Mouse (Mus musculus) limb, embryonic 15.5 days (tissue): ENCODE results near the gene Cactin. TPM values are rescaled to one million over a fixed set of nuclear protein-coding genes. Genes with fewer than 3 reads are reported as not detected.

ENCODE experiments used
- ATAC-seq: fragments of 200-750 bp; cut with Nextera tagmentation; 2 replicates; pipeline ENCODE4 v1.8.0; 2017; ENCODE audit warnings: low read depth, moderate TSS enrichment; ENCODE audit not compliant: insufficient number of reproducible peaks, low FRiP score, low TSS enrichment
- H3K27ac ChIP-seq: fragments of 300-500 bp; sonication (generic); 2 replicates; pipeline ENCODE4 v1.5.1; 2015; ENCODE audit warnings: moderate library complexity, mild to moderate bottlenecking, inconsistent platforms
- H3K27me3 ChIP-seq: fragments of 300-500 bp; sonication (generic); 2 replicates; pipeline ENCODE4 v1.6.1; 2015; ENCODE audit warnings: inconsistent platforms
- H3K36me3 ChIP-seq: fragments of 300-500 bp; sonication (generic); 2 replicates; pipeline ENCODE4 v1.6.1; 2015; ENCODE audit warnings: inconsistent platforms
- H3K4me1 ChIP-seq: fragments of 300-500 bp; sonication (generic); 2 replicates; pipeline ENCODE4 v1.6.1; 2015; ENCODE audit warnings: inconsistent platforms
- H3K4me2 ChIP-seq: fragments of 300-500 bp; sonication (generic); 2 replicates; pipeline ENCODE4 v1.6.1; 2015; ENCODE audit warnings: mild to moderate bottlenecking, inconsistent platforms
- H3K4me3 ChIP-seq: fragments of 300-500 bp; sonication (generic); 2 replicates; pipeline ENCODE4 v1.5.1; 2015; ENCODE audit warnings: mild to moderate bottlenecking, inconsistent platforms
- H3K9ac ChIP-seq: fragments of 300-500 bp; sonication (generic); 2 replicates; pipeline ENCODE4 v1.6.1; 2015; ENCODE audit warnings: inconsistent platforms
- H3K9me3 ChIP-seq: fragments of 300-500 bp; sonication (generic); 2 replicates; pipeline ENCODE4 v1.6.1; 2016; ENCODE audit warnings: inconsistent platforms
- WGBS: fragments of 180-500 bp; shearing (Covaris S2); methylation state at CpG from one replicate; pipeline ENCODE4 v1.1.7; 2015; 5-methylcytosine and 5-hydroxymethylcytosine counted together
- polyA plus RNA-seq: library from polyadenylated mRNA; unstranded; fragments of >200 nt; fragmentation: Nextera tagmentation; extraction: Ambion mirVana; gene quantifications from 2 replicates; pipeline ENCODE4 v1.2.1, GENCODE M21; 2015

Gene Cactin
- polyA plus RNA-seq, 1 experiment from 2014 or later: 37.3 TPM

GRCm38 (mm10) chr10:81289278-81289677, 31.6 kb upstream of the Cactin start:
- 2% methylated on average over 7 of the region's 7 CpGs for WGBS
- Histone ChIP-seq H3K9ac (no peak overlapping the region), H3K4me2 (no peak overlapping the region), H3K27ac (no peak overlapping the region), H3K36me3 (no peaks in the 10 kb centered on the region), H3K27me3 (peaks cover 46% of the 10 kb centered on the region), H3K4me3 (no peak overlapping the region), H3K4me1 (peaks cover 47% of the 10 kb centered on the region), H3K9me3 (no peaks in the 10 kb centered on the region)
- ATAC-seq: no peak

GRCm38 (mm10) chr10:81289811-81290210, 31.1 kb upstream of the Cactin start:
- Histone ChIP-seq H3K4me3 (no peak overlapping the region), H3K9ac (no peak overlapping the region), H3K27ac (no peak overlapping the region), H3K4me2 (no peak overlapping the region), H3K9me3 (no peaks in the 10 kb centered on the region), H3K4me1 (peaks cover 51% of the 10 kb centered on the region), H3K27me3 (peaks cover 41% of the 10 kb centered on the region), H3K36me3 (no peaks in the 10 kb centered on the region)
- 60% methylated on average over 14 of the region's 14 CpGs for WGBS
- no peak for ATAC-seq

- H3K4me1 ChIP-seq: peaks cover 49% of the 10 kb centered on the region
- H3K36me3 ChIP-seq: peaks cover 4% of the 10 kb centered on the region; the same call in 1 of the 2 replicates
- no peaks in the 10 kb centered on the region for H3K9me3 ChIP-seq
- no peak overlapping the region for H3K9ac ChIP-seq
- H3K27me3 ChIP-seq: peaks cover 32% of the 10 kb centered on the region
- no peak for ATAC-seq
- H3K4me3 ChIP-seq: peak overlapping the region; percentile 18
- 13% methylated on average over 24 of the region's 24 CpGs for WGBS
- H3K4me2 ChIP-seq: 0 out of 2 replicates have a peak overlapping the region, but pooled peaks have one; percentile 10
- H3K27ac ChIP-seq: peak overlapping the region; percentile 50; the same call in 1 of the 2 replicates
Observed at GRCm38 (mm10) chr10:81290698-81291460, 30.0 kb upstream of the Cactin start.

- peak within 1 kb of the TSS; percentile 10; the same call in 1 of the 2 replicates for H3K4me2 ChIP-seq
- no peak within 1 kb of the TSS for H3K9ac ChIP-seq
- peaks cover 32% of the 10 kb centered on the region for H3K27me3 ChIP-seq
- H3K4me1 ChIP-seq: peaks cover 44% of the 10 kb centered on the region
- 65% methylated on average over 9 of the region's 9 CpGs for WGBS
- H3K4me3 ChIP-seq: peak within 1 kb of the TSS; percentile 86
- H3K9me3 ChIP-seq: no peaks in the 10 kb centered on the region
- peaks cover 11% of the 10 kb centered on the region; the same call in 1 of the 2 replicates for H3K36me3 ChIP-seq
- H3K27ac ChIP-seq: peak within 1 kb of the TSS; percentile 50; the same call in 1 of the 2 replicates
- no peak for ATAC-seq
Observed at GRCm38 (mm10) chr10:81291511-81292104, 29.3 kb upstream of the Cactin start, which contains the start of gene Tjp3. TSS of gene Tjp3 (minus strand) at chr10:81291581.

GRCm38 (mm10) chr10:81292554-81293333, 28.2 kb upstream of the Cactin start, which contains the start of gene Pip5k1c:
TSS of gene Pip5k1c (plus strand) at chr10:81292963.
- ATAC-seq: peak; percentile 95
- Histone ChIP-seq H3K4me3 (peak within 1 kb of the TSS; percentile 86), H3K9ac (peak within 1 kb of the TSS; percentile 74), H3K4me2 (peak within 1 kb of the TSS; percentile 79), H3K36me3 (peaks cover 12% of the 10 kb centered on the region; the same call in 1 of the 2 replicates), H3K4me1 (peaks cover 50% of the 10 kb centered on the region), H3K27ac (peak within 1 kb of the TSS; percentile 91), H3K9me3 (no peaks in the 10 kb centered on the region), H3K27me3 (peaks cover 24% of the 10 kb centered on the region)
- under 1% methylated on average over 67 of the region's 80 CpGs for WGBS

- Histone ChIP-seq H3K4me2 (peak overlapping the region; percentile 79), H3K27me3 (peaks cover 21% of the 10 kb centered on the region), H3K4me1 (peaks cover 57% of the 10 kb centered on the region), H3K4me3 (peak overlapping the region; percentile 86), H3K9me3 (no peaks in the 10 kb centered on the region), H3K27ac (peak overlapping the region; percentile 91), H3K9ac (peak overlapping the region; percentile 74), H3K36me3 (peaks cover 12% of the 10 kb centered on the region; the same call in 1 of the 2 replicates)
- 5% methylated on average over 25 of the region's 25 CpGs for WGBS
- no peak for ATAC-seq
Observed at GRCm38 (mm10) chr10:81293334-81294030, 27.4 kb upstream of the Cactin start.

GRCm38 (mm10) chr10:81294442-81294841, 26.5 kb upstream of the Cactin start:
- Histone ChIP-seq H3K36me3 (peaks cover 12% of the 10 kb centered on the region; the same call in 1 of the 2 replicates), H3K9me3 (no peaks in the 10 kb centered on the region), H3K4me2 (peak overlapping the region; percentile 79), H3K4me3 (peak overlapping the region; percentile 86), H3K4me1 (peaks cover 55% of the 10 kb centered on the region), H3K9ac (peak overlapping the region; percentile 74; the same call in 1 of the 2 replicates), H3K27ac (no peak overlapping the region), H3K27me3 (peaks cover 19% of the 10 kb centered on the region)
- 36% methylated on average over 8 of the region's 8 CpGs for WGBS
- no peak for ATAC-seq

GRCm38 (mm10) chr10:81295185-81295584, 25.7 kb upstream of the Cactin start:
- Histone ChIP-seq H3K36me3 (peaks cover 12% of the 10 kb centered on the region; the same call in 1 of the 2 replicates), H3K9me3 (no peaks in the 10 kb centered on the region), H3K27me3 (peaks cover 13% of the 10 kb centered on the region), H3K27ac (no peak overlapping the region), H3K4me2 (no peak overlapping the region), H3K4me3 (no peak overlapping the region), H3K4me1 (peaks cover 52% of the 10 kb centered on the region), H3K9ac (0 out of 2 replicates have a peak overlapping the region, but pooled peaks have one; percentile 7)
- 88% methylated on average over 6 of the region's 6 CpGs for WGBS
- ATAC-seq: no peak

GRCm38 (mm10) chr10:81297246-81297645, 23.7 kb upstream of the Cactin start:
- H3K27ac ChIP-seq: 0 out of 2 replicates have a peak overlapping the region, but pooled peaks have one; percentile 47
- no peak for ATAC-seq
- no peak overlapping the region for H3K9ac ChIP-seq
- no peaks in the 10 kb centered on the region for H3K27me3 ChIP-seq
- H3K9me3 ChIP-seq: no peaks in the 10 kb centered on the region
- H3K4me3 ChIP-seq: no peak overlapping the region
- no peak overlapping the region for H3K4me2 ChIP-seq
- H3K4me1 ChIP-seq: peaks cover 43% of the 10 kb centered on the region
- WGBS: 86% methylated on average over 6 of the region's 6 CpGs
- peaks cover 12% of the 10 kb centered on the region; the same call in 1 of the 2 replicates for H3K36me3 ChIP-seq

GRCm38 (mm10) chr10:81297845-81298244, 23.1 kb upstream of the Cactin start:
- H3K36me3 ChIP-seq: peaks cover 12% of the 10 kb centered on the region; the same call in 1 of the 2 replicates
- H3K27me3 ChIP-seq: no peaks in the 10 kb centered on the region
- 0 out of 2 replicates have a peak overlapping the region, but pooled peaks have one; percentile 47 for H3K27ac ChIP-seq
- H3K9me3 ChIP-seq: no peaks in the 10 kb centered on the region
- peaks cover 49% of the 10 kb centered on the region for H3K4me1 ChIP-seq
- WGBS: 59% methylated on average over 10 of the region's 10 CpGs
- H3K9ac ChIP-seq: no peak overlapping the region
- no peak overlapping the region for H3K4me2 ChIP-seq
- H3K4me3 ChIP-seq: no peak overlapping the region
- no peak for ATAC-seq
